Mouse (Mus musculus) spleen, adult 2 months (tissue): ENCODE results near the gene Nsun2. TPM values are rescaled to one million over a fixed set of nuclear protein-coding genes. Genes with fewer than 3 reads are reported as not detected.
"Not testable (repeated sequence)": the region's sequence is repeated elsewhere in the genome, so short reads cannot be mapped to it uniquely, and the experiment has no call there.

ENCODE experiments used
- DNase-seq, 2 experiments: peaks; one replicate each; pipeline versions ENCODE4 v3.0.0 to v3.0.0-alpha.2; 2012 to 2021; ENCODE audit warnings: low spot score in 2 of 2, low read depth in 1 of 2
- H3K27ac ChIP-seq: fragments of 200-500 bp; 2 replicates; pipeline ENCODE4 v1.5.1; 2012; ENCODE audit warnings: low read length, inconsistent platforms; ENCODE audit not compliant: insufficient read depth
- H3K27me3 ChIP-seq: fragments of 200-500 bp; 2 replicates; pipeline ENCODE4 v1.6.1; 2012; ENCODE audit warnings: mild to moderate bottlenecking, moderate library complexity, low read length, inconsistent platforms; ENCODE audit not compliant: control insufficient read depth, insufficient read depth
- H3K36me3 ChIP-seq: fragments of 200-500 bp; 2 replicates; pipeline ENCODE4 v1.6.1; 2012; ENCODE audit warnings: mild to moderate bottlenecking, low read length, inconsistent platforms; ENCODE audit not compliant: control insufficient read depth, insufficient read depth
- H3K4me1 ChIP-seq: fragments of 200-500 bp; 2 replicates; pipeline ENCODE4 v1.6.1; 2011; ENCODE audit warnings: inconsistent platforms; ENCODE audit not compliant: control insufficient read depth, insufficient read depth, insufficient read length
- H3K4me3 ChIP-seq: fragments of 200-500 bp; 2 replicates; pipeline ENCODE4 v1.5.1; 2011; ENCODE audit warnings: mild to moderate bottlenecking, inconsistent platforms; ENCODE audit not compliant: insufficient read depth, insufficient read length; ENCODE audit errors: extremely low read depth
- CTCF ChIP-seq: fragments of 200-500 bp; IDR thresholded peaks from 2 replicates; pipeline ENCODE4 v1.5.1; 2011; ENCODE audit warnings: mild to moderate bottlenecking, inconsistent platforms; ENCODE audit not compliant: insufficient read depth, insufficient read length, insufficient replicate concordance; ENCODE audit errors: extremely low read depth
- POLR2A ChIP-seq: fragments of 200-500 bp; IDR thresholded peaks from 2 replicates; pipeline ENCODE4 v1.6.1; 2011; ENCODE audit warnings: low read depth, low read length, inconsistent platforms
- WGBS: fragments of 180-500 bp; shearing (Covaris S2); methylation state at CpG from one replicate; pipeline ENCODE4 v1.1.7; 2018; 5-methylcytosine and 5-hydroxymethylcytosine counted together
- polyA plus RNA-seq: library from polyadenylated mRNA; depleted of rRNA; stranded (reverse); fragments of >200 nt; gene quantifications from 2 replicates; pipeline ENCODE4 v1.2.3, GENCODE M21; 2012

Nsun2 gene
- polyA plus RNA-seq, 1 experiment: 43.2 TPM

GRCm38 (mm10) chr13:69633551-69633950 is 100.0 kb downstream of the Nsun2 start:
- Histone ChIP-seq H3K27ac (no peak overlapping the region), H3K4me1 (no peaks in the 10 kb centered on the region), H3K27me3 (no peaks in the 10 kb centered on the region), H3K4me3 (no peak overlapping the region), H3K36me3 (peaks cover 65% of the 10 kb centered on the region)
- DNase-seq: no peak
- WGBS: 89% methylated on average over 9 of the region's 9 CpGs
- no peak for TF ChIP-seq POLR2A
- no peak for TF ChIP-seq CTCF

- Histone ChIP-seq H3K36me3 (peaks cover 62% of the 10 kb centered on the region), H3K27me3 (no peaks in the 10 kb centered on the region), H3K27ac (no peak overlapping the region), H3K4me1 (no peaks in the 10 kb centered on the region), H3K4me3 (no peak overlapping the region)
- WGBS: 87% methylated on average over 2 of the region's 2 CpGs
- TF ChIP-seq CTCF: no peak
- TF ChIP-seq POLR2A: no peak
- DNase-seq: no peak
These were observed 100.4 kb downstream of the Nsun2 start for GRCm38 (mm10) chr13:69633988-69634387.

- H3K27ac ChIP-seq, DNase-seq, H3K27me3 ChIP-seq, H3K4me3 ChIP-seq, H3K4me1 ChIP-seq: not testable (repeated sequence)
- peaks cover 52% of the 10 kb centered on the region for H3K36me3 ChIP-seq
- WGBS: 94% methylated on average over 7 of the region's 7 CpGs
These were observed 102.3 kb downstream of the Nsun2 start for GRCm38 (mm10) chr13:69635836-69636235.

- no peaks in the 10 kb centered on the region for H3K4me1 ChIP-seq
- no peaks in the 10 kb centered on the region for H3K27me3 ChIP-seq
- H3K36me3 ChIP-seq: peaks cover 49% of the 10 kb centered on the region
- no peak overlapping the region for H3K27ac ChIP-seq
- TF ChIP-seq CTCF (no peak), POLR2A (no peak)
- DNase-seq: no peak
- H3K4me3 ChIP-seq: no peak overlapping the region
- 97% methylated on average over 3 of the region's 3 CpGs for WGBS
These were observed 102.8 kb downstream of the Nsun2 start for GRCm38 (mm10) chr13:69636375-69636774.

GRCm38 (mm10) chr13:69636816-69637215 is 103.3 kb downstream of the Nsun2 start:
- WGBS: 86% methylated on average over 6 of the region's 6 CpGs
- Histone ChIP-seq H3K4me3 (no peak overlapping the region), H3K27me3 (no peaks in the 10 kb centered on the region), H3K4me1 (no peaks in the 10 kb centered on the region), H3K27ac (no peak overlapping the region), H3K36me3 (peaks cover 45% of the 10 kb centered on the region)
- DNase-seq: no peak
- TF ChIP-seq POLR2A: no peak
- no peak for TF ChIP-seq CTCF

- 90% methylated on average over 9 of the region's 9 CpGs for WGBS
- no peak overlapping the region for H3K4me3 ChIP-seq
- H3K36me3 ChIP-seq: peaks cover 40% of the 10 kb centered on the region
- no peaks in the 10 kb centered on the region for H3K4me1 ChIP-seq
- TF ChIP-seq CTCF (no peak), POLR2A (no peak)
- no peak for DNase-seq
- H3K27me3 ChIP-seq: no peaks in the 10 kb centered on the region
- no peak overlapping the region for H3K27ac ChIP-seq
These were observed 104.1 kb downstream of the Nsun2 start for GRCm38 (mm10) chr13:69637657-69638056.

- H3K4me3 ChIP-seq: no peak overlapping the region
- H3K27ac ChIP-seq: no peak overlapping the region
- WGBS: 81% methylated on average over 6 of the region's 6 CpGs
- H3K4me1 ChIP-seq: no peaks in the 10 kb centered on the region
- H3K27me3 ChIP-seq: no peaks in the 10 kb centered on the region
- H3K36me3 ChIP-seq: peaks cover 37% of the 10 kb centered on the region
- DNase-seq: no peak
- TF ChIP-seq CTCF: no peak
- no peak for TF ChIP-seq POLR2A
These were observed 104.6 kb downstream of the Nsun2 start for GRCm38 (mm10) chr13:69638108-69638626.
